Mouse (Mus musculus): ENCODE measurements around the gene Zkscan3. TPM values are rescaled to one million over a fixed set of nuclear protein-coding genes. Genes with fewer than 3 reads are reported as not detected.

Gene Zkscan3
- polyA plus RNA-seq, 1 experiment = 0.69 TPM

DNA sequence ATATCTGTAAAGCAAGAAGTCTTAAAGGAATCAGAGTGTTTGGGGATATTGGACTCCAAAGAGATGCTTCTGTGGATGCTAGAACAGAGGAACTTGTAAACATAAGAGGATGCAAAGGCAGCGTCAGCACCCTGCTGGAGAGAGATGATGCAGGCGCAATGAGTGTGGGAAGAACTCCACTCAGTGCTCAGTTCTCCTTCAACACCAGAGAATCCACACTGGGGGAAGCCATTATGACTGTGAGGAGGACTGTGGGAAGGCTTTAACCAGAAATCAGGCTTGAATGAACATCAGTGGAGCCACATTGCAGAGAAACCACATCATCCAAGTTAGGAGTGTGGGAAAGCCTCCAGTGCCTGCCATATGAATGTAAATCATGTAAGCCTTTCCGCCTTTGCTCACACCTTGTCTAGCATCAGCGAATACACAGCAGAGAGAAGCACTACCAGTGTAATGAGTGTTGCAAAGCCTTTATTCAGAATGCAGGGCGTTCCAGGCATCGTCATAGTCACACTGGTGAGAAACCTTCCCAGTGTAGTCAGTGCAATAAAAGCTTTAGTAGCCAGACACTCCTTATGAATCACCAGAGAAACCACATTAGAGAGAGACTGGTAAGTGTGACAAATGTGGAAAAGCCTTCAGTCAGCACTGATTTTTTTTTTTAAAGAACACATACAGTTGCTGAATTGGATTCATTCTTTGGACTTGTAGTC is 14.9 kb upstream of the Zkscan3 start:
- H3K36me3 ChIP-seq (ENCODE audit: control insufficient read depth) = peaks cover 7% of the 10 kb centered on the region
- H3K27me3 ChIP-seq (ENCODE audit: control insufficient read depth) = no peaks in the 10 kb centered on the region
- peaks cover 88% of the 10 kb centered on the region for H3K4me1 ChIP-seq (ENCODE audit: control insufficient read depth)
- no peak overlapping the region for H3K4me3 ChIP-seq (replicated peaks)
- TF ChIP-seq TAL1 (IDR thresholded peaks at IDR 0.05; ENCODE audit: low read length) (no peak), GATA1 (IDR thresholded peaks at IDR 0.05; ENCODE audit: low read length) (no peak)
- no peaks in the 10 kb centered on the region for H3K9me3 ChIP-seq (ENCODE audit: control insufficient read depth, low read length)

DNA sequence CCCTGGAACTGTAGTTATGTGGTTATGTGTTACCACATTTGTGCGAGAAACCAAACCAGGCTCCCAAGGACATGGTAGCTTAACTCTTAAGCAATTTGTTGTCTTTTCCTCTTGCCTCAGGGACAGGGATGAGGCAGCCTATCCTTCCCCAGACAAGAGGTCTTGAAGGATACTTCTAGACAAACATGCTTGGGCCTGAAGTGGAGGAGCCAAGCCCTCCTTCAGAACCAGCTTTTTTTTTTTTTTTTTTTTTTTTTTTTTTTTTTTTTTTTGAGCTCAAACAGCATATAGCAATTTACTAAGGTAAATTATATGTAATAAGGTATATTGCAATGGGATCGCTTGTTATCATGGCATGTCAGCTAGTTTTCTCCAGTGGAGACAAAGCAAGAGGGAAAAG is 13.2 kb upstream of the Zkscan3 start:
- H3K27me3 ChIP-seq (ENCODE audit: control insufficient read depth) = no peaks in the 10 kb centered on the region
- no peak overlapping the region for H3K4me3 ChIP-seq (replicated peaks)
- no peaks in the 10 kb centered on the region for H3K9me3 ChIP-seq (ENCODE audit: control insufficient read depth, low read length)
- H3K36me3 ChIP-seq (ENCODE audit: control insufficient read depth) = peaks cover 4% of the 10 kb centered on the region
- peaks cover 81% of the 10 kb centered on the region for H3K4me1 ChIP-seq (ENCODE audit: control insufficient read depth)
- no peak; the same call in 2 of the 3 replicates for TF ChIP-seq TAL1 (IDR thresholded peaks at IDR 0.05; ENCODE audit: low read length)
- no peak for TF ChIP-seq GATA1 (IDR thresholded peaks at IDR 0.05; ENCODE audit: low read length)

DNA sequence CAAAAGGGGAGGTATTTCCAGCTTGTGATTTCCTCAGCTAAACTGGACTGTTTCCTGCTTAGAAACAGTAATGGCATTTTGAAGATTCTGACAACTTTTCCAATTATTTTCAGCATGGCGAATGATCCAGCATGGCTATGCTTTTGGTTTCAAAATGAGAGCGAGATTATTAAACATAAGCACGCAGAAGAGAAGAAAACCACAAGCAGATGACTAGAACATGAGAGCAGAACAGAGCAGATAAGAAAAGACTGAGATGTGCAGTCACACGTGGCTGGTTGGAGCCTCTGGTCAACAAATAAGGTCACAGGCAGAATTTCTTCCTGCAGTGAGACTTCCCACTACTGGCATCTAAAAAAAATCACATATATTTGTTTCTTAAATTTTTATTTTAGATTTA is 12.7 kb upstream of the Zkscan3 start:
- Histone ChIP-seq H3K36me3 (ENCODE audit: control insufficient read depth) (peaks cover 4% of the 10 kb centered on the region), H3K4me3 (replicated peaks) (peak overlapping the region; percentile 54), H3K4me1 (ENCODE audit: control insufficient read depth) (peaks cover 77% of the 10 kb centered on the region), H3K9me3 (ENCODE audit: control insufficient read depth, low read length) (no peaks in the 10 kb centered on the region), H3K27me3 (ENCODE audit: control insufficient read depth) (no peaks in the 10 kb centered on the region)
- peak; percentile 46 for TF ChIP-seq GATA1 (IDR thresholded peaks at IDR 0.05; ENCODE audit: low read length)
- no peak for TF ChIP-seq TAL1 (IDR thresholded peaks at IDR 0.05; ENCODE audit: low read length)

DNA sequence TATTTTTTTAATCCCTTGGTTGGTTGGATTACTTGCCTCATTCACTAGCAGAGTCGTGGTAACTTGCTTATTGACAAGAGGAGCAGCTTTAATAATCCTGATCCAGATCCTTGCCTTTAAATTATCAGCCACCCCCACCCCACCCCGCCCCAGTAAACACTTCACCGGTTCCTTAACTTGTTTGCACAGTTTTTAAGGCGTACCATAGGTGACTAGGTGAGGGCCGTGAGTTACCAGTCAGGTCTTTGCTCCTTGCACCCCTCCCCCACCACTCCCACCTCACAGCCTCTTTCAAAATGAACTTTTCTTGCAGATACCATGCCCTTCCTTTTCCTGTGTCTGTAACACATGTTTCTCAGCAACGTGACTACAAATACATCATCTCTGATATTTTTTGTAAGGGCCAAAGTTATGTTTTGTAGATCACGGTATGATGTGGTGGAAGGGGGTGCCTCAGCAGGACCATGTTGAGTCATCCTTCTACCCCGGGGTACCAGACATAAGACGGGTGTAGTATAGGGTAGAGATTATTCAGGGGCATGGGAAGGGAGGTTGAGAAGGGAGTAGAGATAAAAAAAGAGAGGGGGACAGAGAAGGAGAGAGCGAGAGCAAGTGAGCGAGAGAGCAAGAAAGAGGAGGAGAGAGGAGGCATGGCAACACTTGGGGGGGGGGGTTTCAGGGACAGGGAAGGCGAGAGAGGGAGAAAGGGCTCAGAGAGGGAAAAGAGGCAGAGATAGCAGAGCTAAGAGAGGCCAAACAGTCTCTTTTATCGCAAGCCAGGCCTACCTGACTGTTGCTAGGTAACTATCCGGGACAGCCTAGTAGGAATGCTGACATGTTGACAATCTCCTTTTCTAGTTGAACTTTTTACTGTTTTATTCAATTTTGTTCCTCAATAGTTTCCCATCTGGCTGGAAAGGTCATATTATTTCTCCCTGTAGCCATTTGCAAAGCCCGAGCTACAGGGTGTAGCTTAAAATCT is 12.0 kb upstream of the Zkscan3 start:
- Histone ChIP-seq H3K36me3 (ENCODE audit: control insufficient read depth) (peaks cover under 1% of the 10 kb centered on the region), H3K4me1 (ENCODE audit: control insufficient read depth) (peaks cover 70% of the 10 kb centered on the region), H3K27me3 (ENCODE audit: control insufficient read depth) (no peaks in the 10 kb centered on the region), H3K9me3 (ENCODE audit: control insufficient read depth, low read length) (no peaks in the 10 kb centered on the region), H3K4me3 (replicated peaks) (peak overlapping the region; percentile 54)
- TF ChIP-seq GATA1 (IDR thresholded peaks at IDR 0.05; ENCODE audit: low read length) (peak; percentile 83), TAL1 (IDR thresholded peaks at IDR 0.05; ENCODE audit: low read length) (no peak)

DNA sequence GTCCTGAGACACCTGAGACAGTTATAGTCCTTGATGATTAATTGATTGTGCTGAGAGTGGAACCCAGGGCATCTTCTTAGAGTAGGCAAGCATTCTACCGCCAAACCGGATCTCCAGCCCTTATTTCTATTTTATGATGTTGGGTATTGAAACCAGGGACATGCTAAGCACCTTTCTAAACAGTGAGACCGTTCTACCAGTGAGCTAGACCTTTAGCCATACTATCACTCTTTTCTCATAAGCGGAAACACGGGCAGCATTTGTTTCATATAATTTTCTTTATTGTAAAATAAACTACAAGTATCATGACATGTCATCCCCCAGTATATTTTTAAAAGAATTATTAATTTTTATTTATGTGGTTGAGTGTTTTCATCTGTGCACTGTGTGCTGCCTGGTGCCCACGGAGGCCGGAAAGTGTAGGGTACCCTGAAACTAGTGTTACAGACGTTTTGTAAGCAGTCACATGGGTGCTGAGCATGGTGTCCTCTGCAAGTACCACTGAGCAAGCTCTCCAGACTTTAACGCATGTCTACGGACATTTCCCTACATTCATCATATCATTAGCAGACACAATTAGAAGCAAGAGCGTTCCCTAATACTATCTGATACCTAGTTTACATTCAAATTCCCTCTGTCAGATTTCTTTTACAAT is 6.4 kb upstream of the Zkscan3 start:
- no peaks in the 10 kb centered on the region for H3K27me3 ChIP-seq (ENCODE audit: control insufficient read depth)
- H3K4me3 ChIP-seq (replicated peaks) = peak overlapping the region; percentile 64
- TF ChIP-seq GATA1 (IDR thresholded peaks at IDR 0.05; ENCODE audit: low read length) = no peak
- TF ChIP-seq TAL1 (IDR thresholded peaks at IDR 0.05; ENCODE audit: low read length) = no peak
- peaks cover 37% of the 10 kb centered on the region for H3K4me1 ChIP-seq (ENCODE audit: control insufficient read depth)
- H3K36me3 ChIP-seq (ENCODE audit: control insufficient read depth) = no peaks in the 10 kb centered on the region
- no peaks in the 10 kb centered on the region for H3K9me3 ChIP-seq (ENCODE audit: control insufficient read depth, low read length)

DNA sequence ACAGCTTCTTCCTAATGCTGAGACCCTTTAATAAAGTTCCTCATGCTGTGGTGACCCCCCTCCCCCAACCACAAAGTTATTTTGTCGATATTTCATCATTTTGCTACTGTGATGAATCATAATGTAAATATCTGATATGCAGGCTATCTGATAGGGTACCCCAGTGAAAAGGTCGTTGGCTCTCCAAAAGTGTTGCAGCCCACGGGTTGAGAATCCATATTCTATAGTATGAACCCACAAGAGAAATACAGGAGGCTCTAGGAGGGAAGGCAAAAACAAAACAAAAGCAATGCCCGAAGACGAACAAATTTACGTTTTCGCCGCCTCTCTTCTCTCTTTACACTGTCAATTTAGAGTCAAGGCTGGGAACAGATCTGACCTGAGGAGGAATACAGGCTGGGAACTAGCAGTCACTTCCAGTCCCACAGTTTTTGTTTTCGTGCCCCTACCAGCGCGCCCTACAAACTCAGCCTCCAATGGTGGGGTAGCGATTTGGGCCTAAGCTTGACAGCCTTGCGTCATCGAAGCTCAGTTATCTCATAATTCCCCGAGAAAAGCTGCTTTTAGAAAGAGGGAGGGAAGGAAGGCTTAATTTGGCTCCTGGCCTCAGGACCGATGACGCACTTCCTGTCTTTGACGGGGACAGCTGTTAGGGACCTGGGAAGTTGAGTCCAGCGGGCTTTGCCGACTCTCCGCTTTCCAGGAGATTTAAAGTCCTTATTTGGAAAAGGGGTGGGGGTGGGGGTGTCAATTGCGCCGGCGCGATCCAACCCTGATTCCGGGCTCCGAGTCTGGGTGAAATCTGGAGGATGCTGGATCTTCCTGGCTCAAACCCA is 5.6 kb upstream of the Zkscan3 start:
- Histone ChIP-seq H3K4me1 (ENCODE audit: control insufficient read depth) (peaks cover 33% of the 10 kb centered on the region), H3K4me3 (replicated peaks) (peak overlapping the region; percentile 64), H3K27me3 (ENCODE audit: control insufficient read depth) (no peaks in the 10 kb centered on the region), H3K36me3 (ENCODE audit: control insufficient read depth) (no peaks in the 10 kb centered on the region), H3K9me3 (ENCODE audit: control insufficient read depth, low read length) (no peaks in the 10 kb centered on the region)
- TF ChIP-seq GATA1 (IDR thresholded peaks at IDR 0.05; ENCODE audit: low read length) (no peak), TAL1 (IDR thresholded peaks at IDR 0.05; ENCODE audit: low read length) (no peak)

DNA sequence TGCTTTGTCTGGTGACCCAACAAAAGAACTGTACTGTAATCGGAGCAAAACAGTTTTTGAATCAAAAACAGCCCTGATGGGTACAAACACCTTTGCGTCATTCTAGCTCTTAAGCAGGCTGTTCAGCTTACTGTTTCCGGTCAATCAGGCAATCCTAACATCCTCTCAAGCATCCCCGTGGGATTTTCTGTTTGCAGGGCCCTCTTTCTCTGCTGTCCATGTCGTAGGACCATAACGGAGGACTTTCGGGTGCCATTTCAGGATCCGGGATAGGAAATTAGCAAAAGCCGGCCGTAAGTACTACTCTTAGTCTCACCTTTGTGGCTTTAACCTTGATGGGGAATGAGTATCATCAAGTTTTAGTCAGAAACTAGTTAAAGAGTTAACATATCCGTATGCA is 4.8 kb upstream of the Zkscan3 start:
- no peaks in the 10 kb centered on the region for H3K36me3 ChIP-seq (ENCODE audit: control insufficient read depth)
- peaks cover 31% of the 10 kb centered on the region for H3K4me1 ChIP-seq (ENCODE audit: control insufficient read depth)
- TF ChIP-seq GATA1 (IDR thresholded peaks at IDR 0.05; ENCODE audit: low read length) (no peak), TAL1 (IDR thresholded peaks at IDR 0.05; ENCODE audit: low read length) (no peak)
- no peaks in the 10 kb centered on the region for H3K27me3 ChIP-seq (ENCODE audit: control insufficient read depth)
- H3K9me3 ChIP-seq (ENCODE audit: control insufficient read depth, low read length) = no peaks in the 10 kb centered on the region
- H3K4me3 ChIP-seq (replicated peaks) = no peak overlapping the region

DNA sequence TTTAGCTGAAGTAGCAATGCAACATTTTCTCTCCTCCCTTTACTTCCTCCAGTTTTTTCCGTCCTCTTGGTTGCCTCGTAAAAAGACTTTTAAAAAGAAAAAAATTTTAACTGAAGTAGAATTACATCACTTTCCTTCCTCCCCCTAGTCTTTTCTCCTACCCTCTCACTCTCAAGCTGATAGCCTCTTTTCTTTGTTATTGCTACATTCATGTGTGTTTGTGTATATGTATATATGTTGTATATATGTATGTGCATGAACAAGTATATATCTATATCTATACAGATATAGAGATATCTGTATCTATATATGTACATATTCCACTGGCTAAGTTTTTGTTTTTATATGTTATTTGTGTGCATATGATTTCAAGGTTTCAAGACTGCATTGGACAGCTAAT is 293 bp upstream of the Zkscan3 start:
- H3K4me3 ChIP-seq (replicated peaks) = peak overlapping the region; percentile 82
- peaks cover 34% of the 10 kb centered on the region for H3K36me3 ChIP-seq (ENCODE audit: control insufficient read depth)
- no peaks in the 10 kb centered on the region for H3K27me3 ChIP-seq (ENCODE audit: control insufficient read depth)
- TF ChIP-seq TAL1 (IDR thresholded peaks at IDR 0.05; ENCODE audit: low read length) = no peak
- no peak for TF ChIP-seq GATA1 (IDR thresholded peaks at IDR 0.05; ENCODE audit: low read length)
- peaks cover 36% of the 10 kb centered on the region for H3K4me1 ChIP-seq (ENCODE audit: control insufficient read depth)
- no peaks in the 10 kb centered on the region for H3K9me3 ChIP-seq (ENCODE audit: control insufficient read depth, low read length)
